Mouse (Mus musculus) cortical plate, adult 2 months (tissue): ENCODE data around the gene Rgma. TPM values are rescaled to one million over a fixed set of nuclear protein-coding genes. Genes with fewer than 3 reads are reported as not detected.
A peak's percentile ranks its signal among the peaks of the same experiment; 100 is the strongest.

ENCODE experiments used
- H3K27ac ChIP-seq: fragments of 200-500 bp; 2 replicates; pipeline ENCODE4 v1.5.1; 2012; ENCODE audit warnings: low read length, control low read depth, inconsistent platforms; ENCODE audit not compliant: insufficient read depth
- H3K4me1 ChIP-seq: fragments of 200-500 bp; 2 replicates; pipeline ENCODE4 v1.6.1; 2011; ENCODE audit warnings: low read length; ENCODE audit not compliant: control insufficient read depth, insufficient read depth
- H3K4me3 ChIP-seq: fragments of 200-500 bp; 2 replicates; pipeline ENCODE4 v1.5.1; 2011; ENCODE audit warnings: mild to moderate bottlenecking, low read length, control low read depth; ENCODE audit not compliant: insufficient read depth
- CTCF ChIP-seq: fragments of 200-500 bp; IDR thresholded peaks from 2 replicates; pipeline ENCODE4 v1.5.1; 2011; ENCODE audit warnings: mild to moderate bottlenecking, control low read depth, low read length; ENCODE audit not compliant: insufficient read depth; ENCODE audit errors: extremely low read depth
- POLR2A ChIP-seq: fragments of 200-500 bp; IDR thresholded peaks from 2 replicates; pipeline ENCODE4 v1.6.1; 2011; ENCODE audit warnings: mild to moderate bottlenecking, low read length, control low read depth; ENCODE audit not compliant: insufficient read depth; ENCODE audit errors: extremely low read depth
- polyA plus RNA-seq: library from polyadenylated mRNA; depleted of rRNA; stranded (reverse); fragments of >200 nt; gene quantifications from 2 replicates; pipeline ENCODE4 v1.2.3, GENCODE M21; 2012

The Rgma gene
- polyA plus RNA-seq, 1 experiment: 29.4 TPM

- H3K27ac ChIP-seq: no peak overlapping the region
- no peak for TF ChIP-seq POLR2A
- TF ChIP-seq CTCF: no peak
- H3K4me1 ChIP-seq: no peaks in the 10 kb centered on the region; the same call in 1 of the 2 replicates
- peak overlapping the region; percentile 27 for H3K4me3 ChIP-seq
Measured at GRCm38 (mm10) chr7:73398806-73399442, 23.6 kb downstream of the Rgma start.

GRCm38 (mm10) chr7:73399501-73400044 lies 24.3 kb downstream of the Rgma start:
- Histone ChIP-seq H3K4me3 (peak overlapping the region; percentile 27), H3K4me1 (no peaks in the 10 kb centered on the region; the same call in 1 of the 2 replicates), H3K27ac (no peak overlapping the region)
- TF ChIP-seq CTCF (peak; percentile 65), POLR2A (no peak)

- H3K4me3 ChIP-seq: peak overlapping the region; percentile 27; the same call in 1 of the 2 replicates
- peaks cover 2% of the 10 kb centered on the region for H3K4me1 ChIP-seq
- no peak overlapping the region for H3K27ac ChIP-seq
- TF ChIP-seq CTCF (no peak), POLR2A (no peak)
Measured at GRCm38 (mm10) chr7:73400051-73400916, 25.0 kb downstream of the Rgma start.

- TF ChIP-seq POLR2A: no peak
- no peak for TF ChIP-seq CTCF
- Histone ChIP-seq H3K27ac (no peak overlapping the region), H3K4me1 (peaks cover 5% of the 10 kb centered on the region), H3K4me3 (no peak overlapping the region)
Measured at GRCm38 (mm10) chr7:73402106-73402505, 26.8 kb downstream of the Rgma start.

GRCm38 (mm10) chr7:73402671-73403070 lies 27.4 kb downstream of the Rgma start:
- Histone ChIP-seq H3K27ac (no peak overlapping the region), H3K4me1 (peaks cover 5% of the 10 kb centered on the region), H3K4me3 (no peak overlapping the region)
- TF ChIP-seq POLR2A (no peak), CTCF (no peak)

GRCm38 (mm10) chr7:73403538-73403937 lies 28.2 kb downstream of the Rgma start:
- no peak overlapping the region for H3K27ac ChIP-seq
- no peak for TF ChIP-seq POLR2A
- TF ChIP-seq CTCF: no peak
- H3K4me3 ChIP-seq: no peak overlapping the region
- peaks cover 5% of the 10 kb centered on the region for H3K4me1 ChIP-seq

- Histone ChIP-seq H3K4me3 (no peak overlapping the region), H3K27ac (no peak overlapping the region), H3K4me1 (peaks cover 5% of the 10 kb centered on the region)
- no peak for TF ChIP-seq POLR2A
- TF ChIP-seq CTCF: no peak
Measured at GRCm38 (mm10) chr7:73405550-73405949, 30.2 kb downstream of the Rgma start.

- no peaks in the 10 kb centered on the region for H3K4me1 ChIP-seq
- H3K27ac ChIP-seq: no peak overlapping the region
- no peak overlapping the region for H3K4me3 ChIP-seq
- TF ChIP-seq POLR2A (no peak), CTCF (no peak)
Measured at GRCm38 (mm10) chr7:73411523-73411922, 36.2 kb downstream of the Rgma start.

- Histone ChIP-seq H3K27ac (no peak overlapping the region; the same call in 1 of the 2 replicates), H3K4me3 (no peak overlapping the region), H3K4me1 (no peaks in the 10 kb centered on the region)
- no peak for TF ChIP-seq POLR2A
- no peak for TF ChIP-seq CTCF
Measured at GRCm38 (mm10) chr7:73411986-73412385, 36.7 kb downstream of the Rgma start.
